Mouse (Mus musculus) R1 (cell line): ENCODE measurements around the gene Alk.

ENCODE experiments used
- DNase-seq: peaks from one replicate; pipeline ENCODE4 v3.0.0-alpha.2; 2018; ENCODE audit warnings: low read depth, low spot score

Gene Alk

DNA sequence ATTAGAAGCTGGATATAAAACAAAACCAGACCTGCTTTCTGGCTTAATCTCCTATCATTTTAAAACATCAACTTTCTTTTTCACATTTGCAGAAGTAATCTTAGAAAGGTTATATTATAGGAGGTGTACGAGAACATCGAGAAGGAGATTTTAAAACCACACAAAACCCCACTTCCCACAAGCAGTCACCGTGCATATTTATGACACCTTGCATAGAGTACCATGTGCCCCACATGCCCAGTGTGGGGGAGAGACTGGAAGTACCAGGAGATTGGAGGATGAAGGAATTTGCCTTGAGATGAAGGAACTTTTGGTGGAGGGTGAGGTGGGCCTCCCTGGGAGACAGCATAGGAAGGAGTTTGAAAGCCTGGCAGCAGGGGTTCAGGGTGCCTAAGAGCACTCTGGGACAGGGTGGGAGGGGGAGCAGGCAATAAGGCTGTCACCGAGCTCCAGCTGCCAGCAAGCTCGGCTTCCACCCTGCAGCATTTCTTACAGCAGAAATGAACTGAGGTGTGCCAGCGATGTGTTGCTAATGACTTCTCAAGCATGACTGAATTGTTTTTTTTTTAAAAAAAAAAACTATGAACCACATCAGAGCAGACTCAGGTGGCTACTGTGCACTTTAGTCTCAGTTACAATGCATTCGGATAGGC, 459.4 kb downstream of the Alk start:
- DNase-seq: no peak

DNA sequence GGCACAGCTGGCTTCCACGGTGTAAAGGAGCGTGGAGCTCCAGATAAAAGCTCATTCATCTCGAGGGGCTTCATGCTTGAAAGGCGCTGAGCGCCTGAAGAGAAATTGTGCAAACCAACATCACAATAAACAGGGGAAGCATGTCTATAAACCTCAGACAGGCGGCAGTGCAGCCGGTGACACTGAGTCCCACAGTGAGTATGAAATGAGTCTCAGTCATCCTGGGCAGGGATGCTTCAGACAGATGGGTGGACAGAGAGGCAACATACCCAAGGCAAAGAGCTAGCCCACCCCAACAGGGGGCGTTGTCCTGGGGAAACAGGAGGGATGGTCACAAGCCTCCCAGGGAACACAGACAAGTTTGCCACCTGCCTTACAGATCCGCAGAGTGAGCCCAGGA, 460.0 kb downstream of the Alk start:
- no peak for DNase-seq

DNA sequence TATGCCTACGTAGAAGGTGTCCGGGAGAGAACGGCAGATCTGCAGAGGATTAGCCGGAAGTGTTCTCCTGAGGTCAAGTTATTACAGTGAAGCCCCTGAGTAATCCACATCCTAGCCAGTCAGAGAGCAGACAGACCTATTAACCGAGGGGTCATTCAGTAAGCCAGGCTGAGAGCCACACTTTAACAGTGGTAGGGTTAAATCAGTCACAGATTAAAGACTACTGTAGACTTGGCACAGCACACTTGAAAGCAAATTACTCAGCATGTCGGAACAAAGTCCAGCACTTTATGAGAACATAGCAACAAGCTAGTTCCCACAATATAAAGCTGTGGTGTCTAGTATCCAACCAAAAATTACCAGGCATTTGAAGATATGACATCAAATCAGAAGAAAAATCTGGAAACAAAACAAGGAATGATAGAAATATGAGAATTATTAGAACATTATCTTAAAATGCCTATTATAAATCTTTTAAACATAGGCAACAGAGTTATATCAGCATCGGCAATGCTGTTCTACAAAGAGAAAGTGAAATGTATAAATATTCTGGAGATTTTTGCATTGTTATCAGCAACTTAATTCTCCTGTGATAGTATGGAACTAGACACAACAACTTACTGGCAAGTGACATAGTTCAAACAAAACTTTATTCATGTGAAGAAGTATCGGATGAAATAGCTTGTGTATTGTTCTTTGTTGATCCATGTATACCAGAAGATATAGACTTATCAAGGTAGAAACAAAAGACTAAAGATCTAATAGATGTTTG, 472.1 kb downstream of the Alk start:
- DNase-seq: no peak

DNA sequence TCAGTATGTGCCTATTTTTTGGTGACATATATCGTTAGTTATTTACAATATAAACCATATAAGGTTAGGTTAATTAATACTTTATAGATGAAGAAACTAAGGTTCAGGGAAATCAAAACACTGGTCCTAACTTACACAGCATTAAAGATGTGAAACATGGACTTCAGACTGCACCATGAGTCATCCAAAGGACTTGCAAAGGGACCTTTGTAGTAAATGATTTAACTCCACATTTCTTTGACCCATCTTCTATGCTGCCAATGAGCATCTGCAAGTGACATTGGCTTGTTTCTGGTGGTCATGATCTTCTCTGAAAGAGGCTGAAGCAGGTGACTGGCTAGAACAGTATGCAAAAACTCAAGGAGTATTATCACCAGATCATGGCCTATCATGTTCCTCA, 482.8 kb downstream of the Alk start:
- no peak for DNase-seq

DNA sequence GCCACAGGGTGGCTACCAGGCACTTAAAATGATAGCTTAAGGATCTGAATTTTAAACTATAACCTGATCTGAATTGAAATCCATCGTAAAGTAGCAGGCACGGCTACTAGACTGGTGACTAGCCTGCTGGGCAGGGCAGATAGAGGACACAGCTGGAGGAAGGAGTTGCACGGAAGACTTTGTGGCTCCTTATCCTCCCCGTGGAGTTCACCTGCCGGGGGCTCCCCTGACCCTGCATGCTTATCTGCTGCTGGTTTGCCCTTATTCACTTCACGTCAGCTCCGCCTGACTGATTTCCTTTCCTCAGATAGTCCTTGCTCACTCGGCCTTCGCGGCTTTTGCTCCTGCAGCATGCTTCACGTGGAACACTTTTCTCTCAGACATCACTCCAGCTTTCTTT, 484.1 kb downstream of the Alk start:
- no peak for DNase-seq

DNA sequence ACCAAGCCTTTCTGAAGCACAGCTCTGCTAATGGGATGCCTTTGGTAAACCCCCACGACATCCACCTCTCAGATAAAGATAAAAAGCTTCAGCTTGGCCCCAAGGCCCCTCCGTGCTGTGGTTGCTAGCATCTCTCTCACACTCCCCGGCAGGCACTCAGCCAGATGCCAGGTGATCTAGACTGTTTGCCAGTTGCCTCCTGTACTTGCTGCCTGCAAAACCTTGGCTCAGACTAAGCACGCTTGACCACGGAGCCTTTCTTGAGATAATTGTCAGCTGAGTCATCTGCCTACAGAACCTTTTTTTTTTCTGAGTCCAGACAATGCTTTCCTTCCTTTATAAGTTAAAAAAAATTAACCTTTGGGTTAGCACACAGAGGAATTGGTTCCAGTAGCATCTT, 486.1 kb downstream of the Alk start:
- DNase-seq: no peak

DNA sequence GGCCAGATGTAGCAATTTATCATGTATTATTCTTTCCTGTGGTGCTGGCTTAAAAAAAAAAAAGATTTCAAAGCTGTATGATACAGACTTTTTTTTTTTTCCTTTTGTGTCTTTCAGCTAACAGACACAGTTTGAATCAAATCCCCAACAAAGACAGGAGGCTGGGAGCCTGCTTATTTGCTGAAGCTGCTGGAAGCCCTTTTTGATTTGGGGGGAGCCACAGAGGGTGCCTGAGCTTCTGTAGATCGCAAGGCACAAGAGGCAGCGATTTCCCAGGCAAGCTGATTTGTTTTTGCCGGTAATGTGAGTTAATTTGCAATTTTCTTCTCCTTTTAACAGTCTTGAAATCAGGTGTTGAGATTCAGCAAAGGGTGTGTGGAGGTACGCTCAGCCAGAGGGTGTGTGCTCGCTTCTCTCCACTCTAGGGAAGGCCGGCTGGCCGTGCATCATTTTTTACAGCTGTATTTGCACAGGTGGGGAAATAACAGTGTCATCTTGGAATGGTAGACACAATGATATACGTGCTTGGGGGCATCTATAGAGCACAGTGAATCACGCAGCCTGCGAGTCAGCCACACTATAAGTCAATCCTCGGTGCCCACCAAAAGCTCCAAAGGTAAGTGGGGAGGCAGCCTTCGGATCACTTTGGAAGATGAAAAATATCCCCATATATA, 489.0 kb downstream of the Alk start:
- no peak for DNase-seq

DNA sequence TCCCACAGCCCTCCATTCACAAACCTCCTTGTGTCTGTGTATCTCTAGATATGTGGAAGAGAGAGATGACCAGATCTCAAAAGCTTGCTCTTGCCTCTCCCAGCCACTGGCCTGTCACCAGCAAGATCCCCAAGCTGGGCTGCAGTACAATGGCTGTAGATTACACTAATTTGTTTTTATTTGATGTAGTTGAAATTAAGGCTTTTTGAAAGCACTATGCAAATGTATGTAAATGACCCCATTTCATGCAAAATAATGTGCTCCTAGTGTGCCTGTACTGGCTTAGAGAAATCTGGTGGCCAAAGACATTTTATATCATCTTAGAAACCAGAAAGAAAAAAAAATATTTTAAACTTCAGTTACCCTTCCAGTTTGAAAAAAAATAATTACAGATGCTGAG, 492.4 kb downstream of the Alk start:
- DNase-seq: no peak

DNA sequence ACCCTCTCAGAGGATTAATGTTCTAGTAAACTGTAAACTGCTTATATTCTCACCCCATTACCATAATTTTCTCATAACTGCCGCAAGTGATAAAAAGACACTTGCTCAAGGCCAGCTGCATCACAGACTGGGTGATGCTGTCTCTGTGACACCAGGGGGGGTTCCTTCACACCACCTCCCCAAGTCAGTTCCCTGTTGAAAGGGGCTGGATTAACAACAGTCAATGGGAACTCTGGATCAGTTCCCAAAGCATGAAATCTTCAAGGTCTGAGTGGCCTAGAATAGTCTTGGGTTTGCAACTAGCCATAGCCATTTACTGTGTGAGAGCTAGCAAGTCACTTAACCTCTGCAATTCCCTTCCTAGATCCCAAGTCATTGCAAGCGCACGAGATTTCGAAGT, 492.9 kb downstream of the Alk start:
- DNase-seq: no peak

DNA sequence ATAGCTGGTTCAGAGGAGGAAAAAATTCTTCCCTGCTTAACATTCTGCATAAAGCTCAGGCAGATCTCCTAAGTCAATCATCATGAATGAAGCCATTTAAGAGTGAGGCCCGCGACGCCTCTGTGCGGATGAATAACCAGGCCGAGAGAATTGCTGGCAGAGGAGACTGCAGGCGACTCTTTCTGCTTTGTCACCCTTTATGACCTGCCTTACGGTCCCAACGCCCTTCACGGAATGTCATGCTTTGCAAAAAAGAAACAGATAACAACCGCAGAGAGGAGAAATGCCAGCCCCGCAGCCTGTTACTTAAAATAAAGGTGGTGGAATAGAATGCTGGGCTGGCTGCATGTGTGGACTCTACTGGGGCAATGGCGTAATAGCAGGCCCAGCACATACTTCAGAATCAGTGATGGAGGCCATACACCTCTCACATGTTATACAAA, 517.1 kb downstream of the Alk start:
- no peak for DNase-seq

DNA sequence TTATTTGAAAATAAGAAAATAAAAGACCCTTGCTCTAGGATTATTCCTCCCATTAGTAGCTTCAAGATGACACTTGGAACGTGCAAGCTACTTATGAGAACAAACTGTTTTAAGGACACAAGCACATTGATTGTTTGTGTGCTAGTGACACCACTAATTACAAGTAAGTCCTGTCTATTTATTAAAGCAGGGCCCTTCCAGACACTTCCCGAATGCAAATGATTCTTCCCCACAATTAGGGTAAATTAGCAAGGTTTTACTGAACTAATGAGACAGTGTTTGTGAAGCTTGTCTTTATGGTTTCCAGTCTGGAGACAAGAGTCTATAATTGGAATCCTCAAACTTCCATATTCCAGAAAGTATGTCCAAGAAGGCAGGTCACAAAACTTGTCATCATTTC, 523.0 kb downstream of the Alk start:
- no peak for DNase-seq

DNA sequence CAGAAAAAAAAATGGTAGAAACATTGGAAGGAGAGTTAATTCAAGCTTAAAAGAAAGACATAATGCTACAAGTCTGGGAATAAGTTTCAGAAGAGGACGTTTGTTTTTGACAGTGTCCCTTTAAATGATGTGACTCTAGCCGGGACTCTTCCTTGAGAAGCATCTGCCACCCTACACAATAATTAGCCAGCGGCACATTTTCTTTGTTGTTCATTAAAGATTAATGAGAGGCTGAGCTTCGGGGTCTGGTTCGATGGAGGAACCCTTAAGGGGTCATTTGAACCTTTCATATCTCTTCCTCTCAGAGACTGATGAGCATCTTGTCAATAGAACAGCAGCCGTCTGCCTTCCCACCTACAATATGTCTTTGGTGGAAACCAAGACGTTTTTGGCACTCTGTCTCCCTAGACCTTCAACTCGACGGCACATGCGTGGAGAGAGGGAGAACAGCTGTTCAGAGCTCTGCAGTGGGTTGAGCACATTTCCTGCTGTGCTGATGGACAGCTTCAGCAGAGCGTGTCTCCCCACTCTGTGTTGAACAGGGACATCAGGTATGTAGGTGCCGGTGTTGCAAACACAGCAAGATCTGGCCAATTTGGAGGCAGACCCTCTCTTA, 528.0 kb downstream of the Alk start:
- no peak for DNase-seq

DNA sequence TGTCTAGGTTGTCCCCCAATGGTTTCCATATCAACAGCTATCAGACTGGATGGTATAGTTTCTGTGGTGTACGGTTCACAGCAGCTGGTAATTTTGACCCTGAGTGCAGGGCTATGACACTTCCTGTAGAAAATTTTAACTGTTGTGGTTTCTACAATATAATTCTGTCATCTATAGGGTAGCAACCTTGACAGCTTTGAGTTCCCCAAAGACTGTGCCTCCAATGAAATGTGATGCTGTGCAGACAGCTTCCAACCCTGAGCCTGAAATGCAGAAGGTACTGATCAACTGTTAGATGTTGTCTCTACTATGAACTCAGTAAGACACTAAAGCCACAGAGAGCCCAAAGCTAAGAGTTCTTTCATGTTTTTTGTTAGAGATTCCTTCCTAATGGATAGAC, 532.6 kb downstream of the Alk start:
- DNase-seq: no peak

DNA sequence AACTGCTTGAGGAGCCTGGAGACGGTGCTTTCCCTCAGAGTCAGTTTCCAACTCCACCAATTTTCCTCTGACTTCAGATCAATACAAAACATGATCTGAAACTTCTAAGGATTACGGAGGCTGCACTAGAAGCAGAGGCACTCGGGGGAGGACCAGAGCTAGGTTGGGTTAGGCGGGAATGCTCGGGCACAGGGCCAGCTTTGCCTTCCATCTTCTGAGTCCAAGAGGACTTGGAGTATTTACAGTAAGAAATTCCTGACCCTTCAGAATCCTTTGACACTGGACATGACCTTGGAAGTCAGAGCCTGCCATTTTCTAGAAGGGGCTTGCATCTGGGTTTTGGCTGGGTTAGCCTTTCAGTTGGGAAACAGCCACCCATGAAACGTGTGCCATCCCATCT, 536.3 kb downstream of the Alk start:
- no peak for DNase-seq

DNA sequence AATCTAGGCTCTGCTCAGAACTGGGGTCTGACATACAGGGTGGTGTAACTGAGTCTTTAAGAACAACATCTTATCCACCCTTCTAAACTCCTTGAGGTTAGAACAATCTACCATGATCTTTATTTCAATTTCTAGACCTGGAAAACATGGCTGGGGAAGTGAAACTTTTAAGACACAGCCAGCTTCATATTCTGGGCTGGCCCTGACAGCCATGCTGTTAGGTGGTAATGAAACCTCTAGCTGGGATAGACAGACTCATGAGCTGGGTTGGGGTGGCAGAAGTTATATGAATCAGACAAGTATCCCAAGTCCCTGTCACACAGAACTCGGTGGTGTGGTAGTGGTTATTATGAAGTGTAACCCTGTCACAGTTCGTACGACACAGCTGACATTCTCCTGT, 541.4 kb downstream of the Alk start:
- no peak for DNase-seq

DNA sequence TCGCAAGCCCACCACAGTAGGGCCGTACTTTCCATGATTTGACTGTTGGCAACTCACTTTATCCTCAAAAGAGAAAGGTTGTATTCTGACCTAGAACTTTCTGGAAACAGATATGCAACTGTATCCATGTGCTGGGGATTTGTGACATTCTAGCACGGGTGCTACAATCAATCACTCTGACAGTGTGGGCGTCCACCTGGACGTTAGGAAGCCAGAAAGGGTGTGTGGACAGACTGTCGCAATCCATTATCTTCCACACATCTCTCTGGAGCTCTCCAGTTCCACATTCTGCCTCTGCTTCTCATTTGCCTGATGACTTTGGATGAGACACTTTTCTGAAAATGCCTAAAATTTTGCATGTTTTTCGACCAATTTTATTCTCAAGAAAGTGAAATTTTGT, 545.1 kb downstream of the Alk start:
- DNase-seq: no peak

DNA sequence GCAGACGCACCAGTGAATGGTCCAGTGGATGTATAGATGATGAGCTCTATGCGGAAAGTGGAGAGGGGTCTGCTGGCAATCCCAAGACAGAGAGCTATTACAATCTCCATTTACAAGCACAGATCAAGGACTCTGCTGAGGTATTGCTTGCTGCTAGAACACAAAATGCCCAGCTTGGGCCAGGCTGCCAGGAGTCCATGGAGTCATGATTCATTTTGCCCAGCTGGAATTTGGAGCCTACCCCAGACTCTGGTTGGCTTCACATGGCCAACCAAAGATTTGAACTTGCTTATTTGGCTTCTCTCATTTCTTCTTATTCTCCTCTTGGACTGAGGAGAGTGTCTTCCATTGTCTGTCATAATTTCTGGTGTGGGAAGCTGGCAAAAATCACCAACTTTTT, 558.8 kb downstream of the Alk start:
- DNase-seq: no peak

DNA sequence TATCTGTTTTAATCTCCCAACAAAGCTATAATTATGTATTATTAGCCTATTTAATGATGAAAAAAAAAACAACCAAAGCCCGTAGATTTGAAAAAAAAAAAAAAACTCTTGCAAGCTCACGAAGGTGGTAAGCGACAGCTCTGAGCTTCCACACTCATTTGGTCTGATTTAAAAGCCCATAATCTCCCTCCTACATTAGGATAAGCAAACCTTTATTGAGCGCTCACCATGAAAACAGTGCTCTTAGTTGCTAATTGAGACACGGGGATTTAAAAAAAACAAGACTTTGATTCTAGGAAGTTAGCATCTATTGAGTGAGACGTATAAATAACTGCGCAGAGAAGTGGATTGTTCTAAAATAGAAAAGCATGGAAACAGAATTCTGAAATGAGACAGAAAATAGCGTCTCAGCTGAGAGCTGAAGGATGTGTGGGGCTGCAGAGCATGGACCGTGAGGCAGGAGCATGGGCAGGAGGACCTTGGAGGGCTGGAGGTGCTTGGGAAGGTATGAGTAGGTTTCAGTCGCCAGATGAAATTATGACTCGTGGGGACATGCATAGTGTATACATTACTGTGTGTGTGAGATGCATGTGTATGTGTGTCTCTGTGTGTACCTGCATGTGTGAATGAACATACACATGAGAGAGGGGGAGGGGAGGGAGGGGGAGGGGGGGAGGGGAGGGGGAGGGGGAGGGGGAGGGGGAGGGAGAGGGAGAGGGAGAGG, 560.6 kb downstream of the Alk start:
- no peak for DNase-seq

DNA sequence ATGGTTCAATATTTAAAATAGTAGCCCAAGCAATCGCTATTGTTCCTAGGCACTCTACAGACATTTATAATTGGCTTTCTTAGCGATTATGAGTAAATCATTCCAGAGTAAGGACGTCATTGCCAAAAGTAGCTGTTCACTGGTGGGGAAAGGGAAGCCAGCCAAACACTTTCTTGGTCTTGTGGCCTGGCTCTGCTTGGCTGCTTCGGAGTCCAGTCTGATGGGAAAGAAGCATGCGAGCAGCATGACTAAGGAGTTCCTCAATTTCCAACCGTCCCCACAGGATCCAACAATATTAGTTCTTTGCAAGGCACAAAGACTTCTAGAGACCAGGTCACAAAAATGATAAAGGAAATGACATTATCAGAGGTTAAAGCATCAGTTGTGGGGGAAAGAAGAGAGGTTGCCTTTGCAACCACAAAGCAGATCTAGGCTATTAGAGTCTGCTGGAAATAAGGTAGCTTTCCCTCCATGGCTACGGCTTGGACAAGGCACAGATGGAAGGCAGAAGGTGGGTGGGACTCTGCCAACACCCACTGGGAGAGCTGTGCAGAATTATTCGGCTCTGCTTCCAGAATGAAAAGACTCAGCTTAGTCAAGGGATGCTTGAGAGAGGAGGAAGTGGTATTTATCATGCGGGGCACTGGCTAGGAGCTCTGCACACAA, 561.3 kb downstream of the Alk start:
- no peak for DNase-seq

DNA sequence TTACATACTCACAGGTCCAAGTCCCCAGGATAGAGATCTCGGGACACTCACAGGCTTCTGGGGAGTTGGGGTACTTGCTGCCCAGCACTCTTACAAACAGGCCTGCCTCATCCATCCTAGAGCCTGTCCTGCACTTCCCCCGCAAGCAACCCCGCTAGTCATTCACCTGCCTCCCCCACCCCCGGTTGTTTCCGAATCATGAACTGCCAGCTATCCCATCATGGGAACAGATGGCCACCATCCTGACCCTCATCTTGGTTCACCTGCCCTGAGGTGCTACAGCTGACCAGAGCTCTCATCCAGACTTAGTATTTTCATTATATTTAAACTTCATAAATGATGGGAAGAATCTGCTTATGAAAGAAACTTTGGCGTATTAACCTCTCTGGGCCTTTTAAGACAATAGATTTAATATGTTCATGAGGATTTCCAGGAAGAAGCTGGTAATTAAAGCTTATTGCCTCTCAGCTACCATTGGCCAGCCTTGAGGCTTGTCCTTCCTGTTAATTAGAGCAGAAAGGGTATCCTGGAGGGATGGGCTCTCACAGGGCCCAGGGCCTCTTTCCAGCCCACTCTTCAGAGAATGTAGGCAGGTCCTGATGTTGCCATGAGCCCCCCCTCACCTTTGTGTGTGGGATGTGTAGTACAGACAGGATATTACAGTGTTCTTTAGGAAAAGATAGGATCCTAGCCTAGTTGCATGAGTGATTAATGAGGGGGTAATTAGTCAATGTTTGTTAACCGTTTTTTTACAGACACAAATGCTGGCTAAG, 565.1 kb downstream of the Alk start:
- no peak for DNase-seq

DNA sequence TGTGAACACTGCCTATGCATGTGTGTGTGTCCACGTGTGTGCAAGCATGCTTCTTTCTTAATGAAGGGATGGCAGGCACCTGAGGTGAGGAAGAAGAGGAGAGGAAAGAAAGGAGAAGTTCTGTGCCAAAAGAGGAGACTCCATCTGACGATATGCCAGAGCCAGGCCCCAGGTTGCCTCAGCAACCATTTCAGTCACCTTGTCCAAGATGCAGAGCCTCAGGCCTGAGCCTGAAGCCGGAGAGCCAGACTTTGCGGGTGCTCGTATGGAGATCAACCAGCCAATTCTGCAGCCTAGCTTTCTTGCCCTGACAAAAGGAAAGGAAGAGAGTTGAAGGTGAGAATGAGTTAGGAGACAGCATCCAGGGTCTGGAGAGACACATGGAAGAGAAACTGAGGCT, 566.1 kb downstream of the Alk start:
- no peak for DNase-seq
